Mouse (Mus musculus): ENCODE data around the gene Olfr1259. TPM values are rescaled to one million over a fixed set of nuclear protein-coding genes. Genes with fewer than 3 reads are reported as not detected.
"Not testable (repeated sequence)": the region's sequence is repeated elsewhere in the genome, so short reads cannot be mapped to it uniquely, and the experiment has no call there.

The Olfr1259 gene
- total RNA-seq (2017): not detected in 2 replicates

DNA sequence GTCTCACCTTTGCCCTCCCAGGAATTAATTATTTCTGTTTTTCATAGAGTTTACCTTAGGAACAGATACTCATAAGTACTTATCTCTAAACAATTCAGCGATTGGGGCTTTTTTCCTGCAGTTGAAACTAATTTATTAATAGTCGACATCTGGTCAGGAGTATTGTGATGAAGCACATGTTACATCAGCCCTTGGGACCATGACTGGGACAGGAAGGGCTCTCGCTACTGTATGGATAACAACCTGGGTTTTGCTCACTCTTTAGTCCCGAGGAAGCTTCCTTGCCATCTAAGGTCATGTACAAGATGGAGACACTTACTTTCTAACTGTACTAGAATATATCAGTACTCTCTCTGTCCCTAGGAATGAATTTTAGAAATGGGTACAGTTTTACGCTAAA is at the start of gene Olfr1259:
Olfr1259 (minus strand) TSS at position 101 of the 400 bp plus-strand sequence.
- ATAC-seq (ENCODE audit: extremely low read depth, insufficient number of reproducible peaks, low FRiP score, poor library complexity, severe bottlenecking): no peak

DNA sequence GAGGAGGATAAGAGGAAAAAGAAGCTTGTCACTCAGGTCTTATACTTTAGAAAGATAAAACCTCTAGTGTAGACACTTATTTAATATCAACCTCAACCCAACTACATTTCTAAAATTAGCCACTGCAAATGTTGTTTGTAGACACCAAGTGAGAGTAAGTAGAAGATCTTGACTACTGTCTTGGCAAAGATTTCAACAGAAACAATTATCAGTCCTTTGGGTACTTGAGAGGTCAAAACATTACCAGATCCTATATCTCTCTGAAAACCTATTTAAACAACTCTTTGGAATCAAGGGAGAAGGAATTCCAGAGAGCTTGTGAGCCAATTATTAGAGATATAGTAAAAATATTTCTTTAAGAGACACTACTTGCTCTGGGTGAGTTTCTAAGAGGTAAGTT is 42.5 kb upstream of the Olfr1259 start, which contains the start of gene Olfr1261:
Olfr1261 (plus strand) TSS at position 301 of the 400 bp plus-strand sequence.
- no peak for ATAC-seq (ENCODE audit: extremely low read depth, insufficient number of reproducible peaks, low FRiP score, poor library complexity, severe bottlenecking)

DNA sequence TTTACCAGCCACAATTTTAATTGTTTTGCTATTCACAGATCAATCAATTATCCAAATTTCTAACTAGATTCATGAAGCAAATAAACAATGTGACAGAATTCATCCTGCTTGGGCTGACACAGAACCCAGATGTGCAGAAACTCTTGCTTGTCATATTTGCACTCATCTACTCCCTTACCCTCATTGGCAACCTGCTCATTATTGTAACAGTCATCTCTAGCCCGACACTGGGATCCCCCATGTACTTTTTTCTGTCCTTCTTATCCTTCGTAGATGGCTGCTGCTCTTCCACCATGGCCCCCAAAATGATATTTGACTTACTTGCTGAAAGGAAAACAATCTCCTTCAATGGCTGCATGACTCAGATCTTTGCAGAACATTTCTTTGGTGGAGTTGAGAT is 29.2 kb upstream of the Olfr1259 start:
- no peak for ATAC-seq (ENCODE audit: extremely low read depth, insufficient number of reproducible peaks, low FRiP score, poor library complexity, severe bottlenecking)

DNA sequence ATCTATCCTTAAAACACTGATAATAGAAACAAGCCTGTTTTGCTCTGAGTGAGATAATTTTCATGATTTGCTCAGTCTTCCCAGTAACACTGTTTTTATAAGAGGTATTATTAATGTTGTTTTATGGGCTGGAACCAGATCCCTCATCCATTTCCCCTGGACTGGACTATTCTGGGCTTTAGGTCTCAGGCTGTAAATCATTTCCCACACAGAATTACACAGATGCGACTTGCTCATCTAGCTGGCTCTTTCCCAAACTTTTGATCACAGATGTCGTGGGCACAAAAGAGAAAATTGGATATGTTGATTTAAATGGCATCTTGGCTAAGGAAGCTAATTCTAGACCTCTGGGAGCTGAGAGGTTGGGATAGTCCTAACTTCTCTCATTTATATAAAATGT is 25.7 kb upstream of the Olfr1259 start, which contains the start of gene Olfr1260:
Olfr1260 (plus strand) TSS at position 157 of the 400 bp plus-strand sequence.
- ATAC-seq (ENCODE audit: extremely low read depth, insufficient number of reproducible peaks, low FRiP score, poor library complexity, severe bottlenecking): no peak

DNA sequence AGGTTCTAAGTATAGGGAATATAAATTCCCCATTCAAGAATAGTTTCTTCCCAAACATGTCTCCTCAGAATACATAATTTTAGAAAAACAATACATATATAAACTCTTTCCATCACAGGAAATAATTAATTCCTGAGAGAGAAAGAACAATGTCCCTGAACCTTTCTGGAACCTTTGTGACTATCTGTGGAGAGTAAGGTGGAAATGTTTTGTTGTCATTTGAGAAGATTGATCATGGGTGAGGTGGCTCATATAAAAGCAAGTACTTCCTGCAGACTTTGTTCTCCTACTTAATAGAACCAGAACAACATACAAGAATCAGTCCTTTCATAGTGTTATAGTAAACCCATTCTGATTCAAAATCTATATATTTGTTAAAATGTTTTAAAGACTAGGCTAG is 21.5 kb downstream of the Olfr1259 start, which contains the start of gene Olfr1258:
Olfr1258 (plus strand) TSS at position 301 of the 400 bp plus-strand sequence.
- ATAC-seq (ENCODE audit: extremely low read depth, insufficient number of reproducible peaks, low FRiP score, poor library complexity, severe bottlenecking): no peak

DNA sequence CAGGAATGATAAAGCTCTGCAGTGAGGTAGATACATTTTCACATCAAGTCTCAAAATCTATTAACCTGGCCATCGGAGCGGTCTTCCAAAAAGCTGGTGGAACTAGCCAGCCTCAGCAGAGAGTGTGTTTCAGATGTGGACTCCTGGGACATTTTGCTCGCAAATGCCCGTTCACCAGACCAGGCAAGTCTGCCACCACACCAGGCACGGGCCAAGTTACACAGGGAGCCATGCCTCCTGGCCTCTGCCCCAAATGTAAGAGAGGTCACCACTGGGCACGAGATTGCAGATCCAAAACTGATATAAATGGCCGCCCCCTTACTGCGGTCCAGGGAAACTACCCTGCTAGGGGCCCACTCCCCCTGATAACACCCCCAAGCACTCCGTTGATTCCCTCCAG is 35.8 kb downstream of the Olfr1259 start:
- ATAC-seq (ENCODE audit: extremely low read depth, insufficient number of reproducible peaks, low FRiP score, poor library complexity, severe bottlenecking): not testable (repeated sequence)

Other genes starting within 250 kb of the Olfr1259 start
- 0.23 TPM in 1 of 2 replicates, not detected in the other for gene Olfr1252, start 223.7 kb downstream of the Olfr1259 start, total RNA-seq (2017)
- 0.12 TPM in 1 of 2 replicates, not detected in the other for gene Olfr1253, start 191.6 kb downstream of the Olfr1259 start, total RNA-seq (2017)
- gene Olfr1254, start 155.0 kb downstream of the Olfr1259 start, total RNA-seq (2017): not detected in 2 replicates
- not detected in 2 replicates for gene Olfr1255, start 136.6 kb downstream of the Olfr1259 start, total RNA-seq (2017)
- gene Olfr1256, start 107.1 kb downstream of the Olfr1259 start, total RNA-seq (2017): not detected in 2 replicates
- not detected in 2 replicates for gene Olfr48, start 100.5 kb downstream of the Olfr1259 start, total RNA-seq (2017)
- gene Olfr1257, start 70.2 kb downstream of the Olfr1259 start, total RNA-seq (2017): not detected in 2 replicates
- gene Olfr1258, start 21.4 kb downstream of the Olfr1259 start, total RNA-seq (2017): not detected in 2 replicates
- gene Olfr1260, start 25.7 kb upstream of the Olfr1259 start, total RNA-seq (2017): not detected in 2 replicates
- not detected in 2 replicates for gene Olfr1261, start 42.6 kb upstream of the Olfr1259 start, total RNA-seq (2017)
- gene Olfr1262, start 51.5 kb upstream of the Olfr1259 start, total RNA-seq (2017): not detected in 2 replicates
- not detected in 2 replicates for gene Olfr1263, start 63.5 kb upstream of the Olfr1259 start, total RNA-seq (2017)
- gene Olfr1264, start 76.9 kb upstream of the Olfr1259 start, total RNA-seq (2017): not detected in 2 replicates
- gene Olfr1265, start 86.7 kb upstream of the Olfr1259 start, total RNA-seq (2017): not detected in 2 replicates
- gene Olfr140, start 114.9 kb upstream of the Olfr1259 start, total RNA-seq (2017): not detected in 2 replicates
- gene Olfr1269, start 172.7 kb upstream of the Olfr1259 start, total RNA-seq (2017): not detected in 2 replicates
- not detected in 2 replicates for gene Olfr32, start 193.6 kb upstream of the Olfr1259 start, total RNA-seq (2017)
- gene Olfr1270, start 204.4 kb upstream of the Olfr1259 start, total RNA-seq (2017): not detected in 2 replicates